Mouse (Mus musculus): ENCODE measurements around the gene Cux2.

GRCm38 (mm10) chr5:122063204-122063933, 13.5 kb upstream of the Cux2 start:
- no peak for TF ChIP-seq CTCF (IDR thresholded peaks at IDR 0.05)
- TF ChIP-seq EP300 (IDR thresholded peaks at IDR 0.05), result no peak
